Mouse (Mus musculus) gastrocnemius, postnatal 10 days (tissue): ENCODE data around the gene Cfap97d2. TPM values are rescaled to one million over a fixed set of nuclear protein-coding genes. Genes with fewer than 3 reads are reported as not detected.

Experiments
- DNase-seq: peaks from one replicate; pipeline ENCODE4 v3.0.0; 2021; ENCODE audit warnings: mixed read lengths
- total RNA-seq, 2 experiments: library from RNA; stranded (reverse); gene quantifications; 2 replicates each; pipeline ENCODE4 v1.2.3; 2021

Gene Cfap97d2
- total RNA-seq, 2 experiments from 2014 or later: not detected

- no peak for DNase-seq
These were observed 18.5 kb upstream of the Cfap97d2 start for GRCm38 (mm10) chr8:13687101-13687717.

GRCm38 (mm10) chr8:13687941-13688340, 17.7 kb upstream of the Cfap97d2 start:
- DNase-seq: no peak

- no peak for DNase-seq
These were observed 17.2 kb upstream of the Cfap97d2 start for GRCm38 (mm10) chr8:13688461-13688860.

GRCm38 (mm10) chr8:13689331-13689730, 16.4 kb upstream of the Cfap97d2 start:
- DNase-seq: no peak

GRCm38 (mm10) chr8:13692302-13693066, 13.2 kb upstream of the Cfap97d2 start:
- no peak for DNase-seq

GRCm38 (mm10) chr8:13694735-13695134, 11.0 kb upstream of the Cfap97d2 start:
- DNase-seq: no peak

- DNase-seq: no peak
These were observed 10.4 kb upstream of the Cfap97d2 start for GRCm38 (mm10) chr8:13695203-13695867.

- no peak for DNase-seq
These were observed 9.5 kb upstream of the Cfap97d2 start for GRCm38 (mm10) chr8:13696157-13696556.

- no peak for DNase-seq
These were observed 8.5 kb upstream of the Cfap97d2 start for GRCm38 (mm10) chr8:13697196-13697595.

GRCm38 (mm10) chr8:13697681-13698080, 8.0 kb upstream of the Cfap97d2 start:
- peak; percentile 21 for DNase-seq

GRCm38 (mm10) chr8:13698281-13698680, 7.4 kb upstream of the Cfap97d2 start:
- no peak for DNase-seq

GRCm38 (mm10) chr8:13699323-13699949, 6.3 kb upstream of the Cfap97d2 start:
- no peak for DNase-seq

GRCm38 (mm10) chr8:13702755-13703154, 2.9 kb upstream of the Cfap97d2 start:
- DNase-seq: no peak

- DNase-seq: no peak
These were observed 1.9 kb upstream of the Cfap97d2 start for GRCm38 (mm10) chr8:13703756-13704155.

- DNase-seq: no peak
These were observed 1.4 kb upstream of the Cfap97d2 start for GRCm38 (mm10) chr8:13704301-13704700.

- no peak for DNase-seq
These were observed 1.2 kb downstream of the Cfap97d2 start for GRCm38 (mm10) chr8:13706918-13707317.

- DNase-seq: no peak
These were observed 2.8 kb downstream of the Cfap97d2 start for GRCm38 (mm10) chr8:13708514-13708913.

GRCm38 (mm10) chr8:13718980-13719379, 13.3 kb downstream of the Cfap97d2 start:
- DNase-seq: no peak

GRCm38 (mm10) chr8:13725722-13726121, 20.0 kb downstream of the Cfap97d2 start:
- DNase-seq: peak; percentile 56

GRCm38 (mm10) chr8:13727469-13728094, 21.9 kb downstream of the Cfap97d2 start:
- no peak for DNase-seq

- no peak for DNase-seq
These were observed 34.7 kb downstream of the Cfap97d2 start for GRCm38 (mm10) chr8:13740323-13740770.
